Mouse (Mus musculus): ENCODE measurements around the gene Fbxo33.

The Fbxo33 gene

DNA sequence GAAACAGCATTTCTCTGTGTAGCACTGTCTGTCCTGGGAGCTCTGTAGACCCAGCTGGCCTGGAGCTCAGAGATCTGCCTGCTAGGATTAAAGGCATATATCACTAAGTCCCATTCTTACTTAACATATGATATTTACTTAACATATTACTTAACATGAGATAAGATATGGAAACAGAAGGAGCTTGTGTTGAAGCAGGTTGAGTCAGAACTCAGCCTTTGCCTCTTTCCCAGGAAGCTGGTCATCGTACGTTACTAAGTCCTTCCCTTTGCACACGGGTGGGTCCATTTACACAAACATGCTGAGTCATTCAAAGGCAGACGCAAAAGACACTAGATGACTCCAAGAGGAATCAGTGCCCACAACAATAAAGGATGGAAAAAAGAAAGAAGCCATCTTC is 20.8 kb downstream of the Fbxo33 start:
- DNase-seq (ENCODE audit: low read depth, low spot score) = no peak

DNA sequence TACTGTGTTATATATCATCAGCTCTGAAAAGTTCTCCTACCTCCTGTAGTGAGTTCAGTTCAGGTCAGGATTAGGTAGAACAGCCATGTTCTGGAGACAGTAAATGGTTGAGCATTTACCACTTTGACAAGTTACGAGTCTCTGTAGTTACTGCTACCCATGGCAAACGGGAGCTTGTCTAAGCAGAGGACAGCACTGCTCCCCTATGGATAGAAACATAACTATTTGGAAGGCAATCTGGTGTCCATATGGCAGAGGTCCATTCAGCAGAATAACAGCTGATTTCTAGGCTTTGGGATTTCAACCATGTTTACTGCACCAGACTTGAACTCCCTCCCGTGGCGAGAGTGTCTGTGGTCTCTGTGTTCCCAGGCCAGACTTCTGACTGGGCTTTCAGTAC is 23.6 kb downstream of the Fbxo33 start:
- DNase-seq (ENCODE audit: low read depth, low spot score) = no peak

DNA sequence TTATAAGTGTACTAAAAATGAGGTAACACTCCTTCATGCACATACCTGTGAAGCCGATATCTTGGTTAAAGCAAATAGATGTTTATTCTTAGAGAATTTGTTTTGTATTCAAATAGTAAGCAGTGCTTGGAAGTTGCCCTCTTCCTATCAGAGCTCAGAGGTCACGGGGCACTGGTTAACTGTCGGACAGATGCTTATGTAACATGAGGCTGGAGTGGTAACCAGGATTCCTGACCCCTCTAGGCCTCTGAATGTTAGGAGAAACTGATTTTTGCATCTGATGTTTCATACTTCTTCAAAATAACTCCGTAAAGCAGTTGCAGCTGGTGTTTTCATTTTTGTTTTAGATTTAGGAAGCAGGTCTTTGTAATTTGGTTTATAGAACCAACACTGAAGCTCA is 24.5 kb downstream of the Fbxo33 start:
- DNase-seq (ENCODE audit: low read depth, low spot score) = no peak

- DNase-seq (ENCODE audit: low read depth, low spot score) = no peak
These were observed 25.1 kb downstream of the Fbxo33 start for GRCm38 (mm10) chr12:59194341-59195003.

GRCm38 (mm10) chr12:59193637-59194036 is 25.9 kb downstream of the Fbxo33 start:
- no peak for DNase-seq (ENCODE audit: low read depth, low spot score)

GRCm38 (mm10) chr12:59188086-59188682 is 31.3 kb downstream of the Fbxo33 start:
- no peak for DNase-seq (ENCODE audit: low read depth, low spot score)

DNA sequence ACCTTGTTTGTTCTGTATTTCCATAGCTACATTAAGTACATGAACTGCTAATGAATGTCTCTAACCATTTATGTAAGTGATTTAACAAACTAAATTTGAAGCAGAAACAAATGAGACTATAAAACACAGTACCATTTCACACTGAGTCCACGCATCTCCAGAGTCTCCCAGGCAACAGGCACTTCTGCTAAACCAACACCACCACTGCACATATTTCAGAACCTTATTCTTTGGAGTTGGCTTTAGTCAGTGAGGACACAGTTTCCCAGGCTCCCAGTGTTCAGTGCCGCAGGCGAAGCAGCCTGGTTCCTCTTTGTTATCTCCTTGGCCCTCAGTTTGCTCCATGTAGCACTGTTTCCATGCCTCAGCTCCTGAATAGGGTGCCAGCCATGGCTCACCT is 41.7 kb downstream of the Fbxo33 start:
- DNase-seq (ENCODE audit: low read depth, low spot score) = no peak

GRCm38 (mm10) chr12:59169935-59170334 is 49.6 kb downstream of the Fbxo33 start:
- DNase-seq (ENCODE audit: low read depth, low spot score) = no peak

DNA sequence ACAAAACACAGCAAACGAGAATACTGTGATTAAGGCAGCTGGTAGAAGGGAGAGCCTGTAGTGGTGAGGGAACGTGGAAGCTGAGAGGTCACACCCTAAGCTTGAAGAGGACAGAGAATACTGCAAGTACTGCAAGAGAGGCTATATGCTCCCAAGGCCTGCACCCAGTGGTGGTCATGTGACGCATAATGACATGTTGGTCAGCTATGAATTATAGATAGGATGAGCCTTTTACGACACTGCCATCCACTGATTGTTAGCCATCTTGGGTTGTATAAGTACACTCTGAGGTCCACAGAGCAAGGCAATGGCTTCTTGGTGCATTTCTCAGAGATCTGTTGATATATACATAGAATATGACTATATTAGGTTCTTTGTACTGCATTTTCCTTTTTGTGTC is 53.0 kb downstream of the Fbxo33 start:
- no peak for DNase-seq (ENCODE audit: low read depth, low spot score)

DNA sequence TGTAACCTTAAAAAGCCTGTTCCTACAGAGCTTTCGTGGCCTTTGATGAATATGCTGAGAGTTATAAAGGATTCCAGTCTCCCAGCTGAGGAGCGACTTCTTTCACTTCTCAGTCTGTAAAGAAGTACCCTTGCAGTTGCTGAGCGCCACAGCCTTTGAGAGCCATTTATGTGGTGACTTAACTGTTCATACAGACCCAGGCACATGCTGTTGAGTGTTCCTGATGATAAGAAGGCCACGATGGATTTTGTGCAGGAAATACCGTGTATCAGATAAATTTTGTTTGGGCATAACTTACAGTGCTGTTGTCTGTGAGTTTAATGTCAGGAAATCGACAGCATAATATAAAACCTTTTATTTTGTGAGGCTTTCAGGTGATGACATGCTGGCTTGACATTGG is 55.0 kb downstream of the Fbxo33 start:
- DNase-seq (ENCODE audit: low read depth, low spot score) = no peak

DNA sequence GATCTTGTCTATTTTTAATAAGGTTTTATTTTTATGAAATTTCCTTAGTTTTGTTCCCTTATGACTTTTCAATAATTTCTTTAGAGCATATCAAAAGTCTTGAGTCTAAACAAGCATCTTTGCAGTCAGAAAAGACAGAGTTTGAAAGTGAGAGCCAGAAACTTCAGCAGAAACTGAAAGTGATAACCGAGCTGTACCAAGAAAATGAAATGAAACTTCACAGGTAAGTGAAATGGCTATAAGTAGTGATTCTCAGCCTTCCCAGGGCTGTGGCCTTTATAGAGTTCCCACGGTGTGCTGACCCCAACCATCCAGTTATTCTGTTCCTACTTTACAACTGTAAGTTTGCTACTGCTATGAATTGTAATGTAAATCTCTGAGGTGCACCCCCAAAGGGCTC is 56.7 kb downstream of the Fbxo33 start:
- DNase-seq (ENCODE audit: low read depth, low spot score) = no peak

DNA sequence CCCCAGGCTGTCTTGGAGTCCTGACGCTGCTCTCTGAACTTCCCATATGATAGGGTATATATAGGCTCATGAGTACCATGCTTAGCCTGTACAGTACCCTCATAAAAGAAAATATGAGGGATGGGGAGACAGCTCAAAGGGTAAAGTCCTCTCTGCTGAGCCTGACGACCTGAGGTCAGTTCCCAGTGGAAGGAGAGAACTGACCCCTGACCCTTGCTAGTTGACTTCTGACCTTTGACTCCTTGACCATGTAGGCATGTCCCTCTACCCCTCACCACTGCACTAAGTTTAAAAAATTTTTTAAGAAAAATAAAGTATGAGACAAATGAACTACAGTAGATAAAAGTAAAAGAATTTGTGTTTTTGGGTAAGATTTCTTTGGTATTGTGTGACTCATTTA is 58.4 kb downstream of the Fbxo33 start:
- no peak for DNase-seq (ENCODE audit: low read depth, low spot score)

Measured in embryo, embryonic 11.5 days (tissue).